Mouse (Mus musculus) 3134 (cell line): ENCODE data around the gene Osgep.
A peak's percentile ranks its signal among the peaks of the same experiment; 100 is the strongest.
"Not testable (repeated sequence)": the region's sequence is repeated elsewhere in the genome, so short reads cannot be mapped to it uniquely, and the experiment has no call there.

Experiments
- DNase-seq: peaks from one replicate; pipeline ENCODE4 v3.0.0-alpha.2; 2011; ENCODE audit warnings: low spot score; ENCODE audit not compliant: insufficient read length; ENCODE audit errors: extremely low read depth

The Osgep gene

DNA sequence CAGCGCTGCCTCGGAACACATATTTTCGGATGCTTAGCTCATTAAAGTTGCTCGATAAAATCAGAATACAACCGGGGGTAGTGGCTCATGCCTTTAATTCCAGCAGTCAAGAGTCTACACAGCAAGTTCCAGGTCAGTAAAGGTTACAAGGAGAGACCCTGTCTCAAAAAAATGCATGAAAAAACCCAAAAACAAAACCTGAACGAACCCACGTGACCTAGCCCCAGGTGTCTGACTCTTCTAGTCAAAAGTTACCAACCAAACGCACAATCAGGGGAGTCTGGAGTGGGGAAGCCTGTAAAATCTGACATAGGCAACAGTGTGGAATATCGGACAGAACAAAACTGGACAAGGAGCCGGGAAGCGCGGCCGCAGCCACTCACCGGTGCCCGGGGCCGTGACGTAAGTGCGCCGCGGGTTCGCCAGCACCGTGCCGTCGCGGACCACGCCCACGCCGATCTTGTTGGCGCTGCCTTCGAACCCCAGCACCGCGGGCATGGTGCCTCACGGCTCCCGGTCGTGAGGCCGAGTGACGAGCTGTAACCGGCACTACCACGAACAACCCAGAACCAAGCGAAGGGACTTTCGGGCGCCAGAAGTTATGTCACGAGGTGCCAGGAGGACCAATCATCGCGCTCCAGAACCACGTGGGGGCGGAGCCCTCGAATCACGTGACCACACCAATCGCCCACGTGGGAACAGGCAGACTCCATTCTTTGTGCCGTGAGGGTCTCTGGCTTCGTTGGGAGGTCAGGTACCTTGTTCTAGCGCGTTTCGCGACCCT, at the start of gene Osgep, which contains the start of gene Apex1:
Osgep (minus strand) TSS at position 613 of the 784 bp plus-strand sequence.
Apex1 (plus strand) TSS at position 688 of the 784 bp plus-strand sequence.
- peak; percentile 98 for DNase-seq

GRCm38 (mm10) chr14:50973700-50974099, 49.0 kb upstream of the Osgep start:
- no peak for DNase-seq

DNA sequence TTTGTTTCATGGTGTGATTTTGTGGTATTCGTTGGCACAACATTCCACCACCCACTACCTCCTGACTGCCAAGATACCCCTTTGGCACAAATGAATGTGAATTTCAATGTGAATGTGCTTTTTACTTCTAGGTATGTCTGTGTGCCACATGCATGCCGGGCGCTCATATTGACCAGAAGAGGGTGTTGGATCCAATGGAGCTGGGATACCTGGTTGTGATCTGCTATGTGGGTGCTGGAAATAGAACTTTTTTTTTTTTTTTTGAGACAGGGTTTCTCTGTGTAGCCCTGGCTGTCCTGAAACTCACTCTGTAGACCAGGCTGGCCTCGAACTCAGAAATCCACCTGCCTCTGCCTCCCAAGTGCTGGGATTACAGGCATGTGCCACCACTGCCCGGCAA, 48.4 kb upstream of the Osgep start:
- not testable (repeated sequence) for DNase-seq

GRCm38 (mm10) chr14:50970822-50971221, 46.1 kb upstream of the Osgep start:
- DNase-seq, result no peak

- DNase-seq, result no peak
Observed at GRCm38 (mm10) chr14:50969558-50970544, 45.2 kb upstream of the Osgep start.

DNA sequence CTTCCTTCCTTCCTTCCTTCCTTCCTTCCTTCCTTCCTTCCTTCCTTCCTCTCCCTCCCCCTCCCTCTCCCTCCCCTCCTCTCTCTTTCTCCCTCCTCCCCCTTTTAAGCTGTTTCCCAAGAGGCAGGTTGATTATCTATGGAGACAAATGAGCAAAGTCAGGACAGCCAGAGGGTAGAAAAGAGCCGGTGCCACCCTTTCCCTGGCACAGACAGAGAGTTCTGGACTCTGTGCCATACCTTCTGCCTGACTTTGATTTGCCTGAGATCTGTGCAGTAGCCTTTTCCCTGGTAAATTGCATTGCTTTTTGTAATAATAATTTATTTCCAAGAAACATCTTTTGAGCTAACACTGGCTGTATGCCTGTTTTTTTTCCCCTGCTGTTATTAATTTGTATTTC, 44.3 kb upstream of the Osgep start:
- no peak for DNase-seq

DNA sequence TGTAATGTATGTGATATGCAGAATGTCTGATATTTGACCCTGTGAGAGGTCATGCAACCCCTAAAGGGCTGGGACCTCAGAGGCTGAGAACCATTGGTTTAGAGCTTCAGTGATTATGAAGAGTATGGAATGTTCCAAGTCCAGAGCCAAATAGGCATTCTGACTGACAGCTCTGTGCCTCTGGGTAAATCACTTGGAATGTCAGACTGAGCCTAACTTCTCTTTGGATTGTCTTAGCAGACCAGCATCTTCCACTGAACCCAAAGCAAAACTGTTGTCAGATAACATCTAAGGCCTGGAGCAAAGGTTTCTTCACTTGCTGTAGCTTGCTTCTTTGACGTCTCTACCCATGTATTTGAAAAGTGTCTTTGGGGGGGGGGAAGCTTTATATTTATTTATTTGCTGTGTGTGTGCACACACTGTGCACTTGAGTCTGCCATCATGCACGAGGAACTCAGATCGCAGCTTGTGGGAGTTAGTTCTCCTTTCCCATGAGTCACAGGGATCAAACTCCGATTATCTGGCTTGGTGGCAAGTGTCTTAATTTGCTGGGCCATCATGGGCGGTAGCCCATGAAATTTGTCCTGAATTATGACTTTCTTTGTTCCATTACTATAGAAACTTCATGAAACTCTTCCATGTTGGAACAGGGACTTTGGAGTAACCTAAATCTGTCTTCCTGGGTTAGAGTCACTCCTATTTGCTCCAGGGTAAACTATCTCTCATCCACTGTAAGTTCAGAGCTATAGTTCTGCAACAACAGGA, 43.7 kb upstream of the Osgep start:
- DNase-seq, result no peak

DNA sequence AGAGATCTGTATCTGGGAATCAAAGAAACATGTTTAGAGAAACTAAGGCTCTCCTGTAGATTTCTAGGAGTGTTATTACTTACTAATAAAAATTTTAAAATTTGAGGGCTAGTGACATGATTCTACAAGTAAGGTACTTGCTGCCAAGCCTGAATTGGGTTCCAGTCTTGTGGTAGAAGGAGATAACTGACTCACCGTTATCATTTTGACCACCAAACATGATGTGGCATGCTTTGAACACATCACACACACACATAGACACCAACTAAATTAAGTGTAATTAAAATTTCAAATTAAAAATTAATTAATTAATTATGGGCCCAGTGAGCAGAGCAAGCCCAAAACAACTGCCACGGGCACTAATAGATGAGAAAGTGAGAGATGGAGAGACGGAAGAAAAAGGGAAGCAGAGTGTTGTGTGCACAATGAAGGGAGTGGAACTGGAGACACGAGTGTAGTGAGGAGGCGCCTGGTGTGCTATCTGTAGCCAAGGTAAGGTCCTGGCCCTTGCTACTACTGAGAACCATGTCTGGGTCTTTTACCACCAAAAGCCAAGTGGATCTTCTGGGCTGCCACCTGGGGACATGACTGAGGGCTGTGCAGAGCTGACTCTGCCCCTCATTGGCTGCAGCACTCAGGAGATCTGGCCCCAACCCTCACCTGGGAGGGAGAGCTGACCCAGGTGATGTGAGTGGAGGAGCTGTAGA, 33.7 kb upstream of the Osgep start:
- not testable (repeated sequence) for DNase-seq

GRCm38 (mm10) chr14:50957146-50957545, 32.5 kb upstream of the Osgep start:
- DNase-seq, result not testable (repeated sequence)

DNA sequence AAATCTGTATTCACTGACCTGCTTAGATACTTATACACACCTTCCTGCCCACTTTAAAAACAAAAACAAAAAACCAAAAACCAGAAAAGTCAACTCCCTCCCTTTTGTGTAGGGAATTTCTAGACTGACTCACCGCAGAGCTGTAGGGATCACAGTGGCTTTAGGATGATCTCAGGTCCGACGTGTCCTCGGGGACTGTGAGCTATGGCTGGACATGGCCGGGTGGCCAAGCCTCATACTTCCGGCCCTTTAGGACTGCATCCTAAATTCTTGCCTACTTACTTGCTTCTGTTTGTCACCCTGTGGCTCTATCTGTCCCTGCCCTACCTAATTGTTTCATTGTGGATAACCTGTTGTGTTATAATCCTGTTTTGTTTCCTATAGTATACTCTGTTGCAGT, 32.0 kb upstream of the Osgep start:
- not testable (repeated sequence) for DNase-seq

- not testable (repeated sequence) for DNase-seq
Observed at GRCm38 (mm10) chr14:50955942-50956508, 31.3 kb upstream of the Osgep start, which contains the start of gene Pnp2. Gene Pnp2 (plus strand): TSS chr14:50955992.

DNA sequence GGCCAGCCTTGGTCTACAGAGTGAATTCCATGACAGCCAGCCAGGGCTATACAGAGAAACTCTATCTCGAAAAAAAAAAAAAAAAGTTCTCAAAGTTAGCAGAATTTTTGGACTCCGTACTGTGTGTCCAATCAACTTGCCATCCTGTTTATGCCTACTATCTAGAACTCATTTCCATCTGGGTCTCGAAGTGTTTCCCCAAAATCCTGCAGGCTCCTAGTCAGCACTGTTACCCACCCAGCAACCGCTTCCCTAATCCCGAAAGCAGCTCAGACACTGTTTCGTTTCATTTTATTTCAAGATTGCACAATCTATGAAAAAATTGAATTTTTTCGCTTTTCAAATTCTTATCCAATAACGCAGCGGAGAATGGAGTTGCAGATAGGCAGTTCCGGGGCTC, 30.8 kb upstream of the Osgep start:
- DNase-seq, result no peak

GRCm38 (mm10) chr14:50945526-50945925, 20.8 kb upstream of the Osgep start:
- DNase-seq, result not testable (repeated sequence)

DNA sequence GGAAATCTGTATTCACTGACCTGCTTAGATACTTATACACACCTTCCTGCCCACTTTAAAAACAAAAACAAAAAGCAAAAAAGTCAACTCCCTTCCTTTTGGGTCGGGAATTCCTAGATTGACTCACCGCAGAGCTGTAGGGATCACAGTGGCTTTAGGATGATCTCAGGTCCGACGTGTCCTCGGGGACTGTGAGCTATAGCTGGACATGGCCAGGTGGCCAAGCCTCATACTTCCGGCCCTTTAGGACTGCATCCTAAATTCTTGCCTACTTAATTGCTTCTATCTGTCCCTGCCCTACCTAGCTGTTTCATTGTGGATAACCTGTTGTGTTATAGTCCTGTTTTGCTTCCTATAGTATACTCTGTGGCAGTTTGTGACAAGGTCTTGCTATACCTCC, 20.4 kb upstream of the Osgep start:
- DNase-seq, result not testable (repeated sequence)

GRCm38 (mm10) chr14:50944668-50945033, 20.0 kb upstream of the Osgep start:
- not testable (repeated sequence) for DNase-seq

DNA sequence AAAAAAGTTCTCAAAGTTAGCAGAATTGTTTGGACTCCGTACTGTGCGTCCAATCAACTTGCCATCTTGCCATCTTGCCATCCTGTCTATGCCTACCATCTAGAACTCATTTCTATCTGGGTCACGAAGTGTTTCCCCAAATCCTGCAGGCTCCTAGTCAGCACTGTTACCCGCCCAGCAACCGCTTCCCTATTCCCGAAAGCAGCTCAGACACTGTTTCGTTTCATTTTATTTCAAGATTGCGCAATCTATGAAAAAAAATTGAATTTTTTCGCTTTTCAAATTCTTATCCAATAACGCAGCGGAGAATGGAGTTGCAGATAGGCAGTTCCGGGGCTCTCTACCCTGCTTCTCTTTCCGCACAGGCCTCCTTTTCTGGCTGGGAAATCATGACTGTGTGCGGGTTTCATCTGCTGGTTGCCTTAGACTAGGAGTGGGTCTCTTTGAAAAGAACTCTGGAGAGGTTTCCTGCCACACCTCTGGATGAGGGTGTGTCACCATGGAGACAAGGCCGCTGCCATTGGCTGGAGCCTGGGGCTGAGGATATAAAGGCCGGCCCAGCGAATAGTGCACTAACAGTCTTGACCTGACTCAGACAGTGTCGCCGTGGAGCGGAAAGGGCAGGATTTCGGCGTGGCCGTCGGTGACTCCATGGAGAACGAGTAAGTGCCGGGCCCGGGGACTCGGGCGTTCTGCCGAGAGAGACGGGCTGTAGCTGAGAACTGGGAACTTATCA, 19.4 kb upstream of the Osgep start, which contains the start of gene Gm49342:
Gm49342 (plus strand) TSS at position 586 of the 736 bp plus-strand sequence.
- peak; percentile 89 for DNase-seq

- no peak for DNase-seq
Observed at GRCm38 (mm10) chr14:50938940-50939339, 14.2 kb upstream of the Osgep start.

DNA sequence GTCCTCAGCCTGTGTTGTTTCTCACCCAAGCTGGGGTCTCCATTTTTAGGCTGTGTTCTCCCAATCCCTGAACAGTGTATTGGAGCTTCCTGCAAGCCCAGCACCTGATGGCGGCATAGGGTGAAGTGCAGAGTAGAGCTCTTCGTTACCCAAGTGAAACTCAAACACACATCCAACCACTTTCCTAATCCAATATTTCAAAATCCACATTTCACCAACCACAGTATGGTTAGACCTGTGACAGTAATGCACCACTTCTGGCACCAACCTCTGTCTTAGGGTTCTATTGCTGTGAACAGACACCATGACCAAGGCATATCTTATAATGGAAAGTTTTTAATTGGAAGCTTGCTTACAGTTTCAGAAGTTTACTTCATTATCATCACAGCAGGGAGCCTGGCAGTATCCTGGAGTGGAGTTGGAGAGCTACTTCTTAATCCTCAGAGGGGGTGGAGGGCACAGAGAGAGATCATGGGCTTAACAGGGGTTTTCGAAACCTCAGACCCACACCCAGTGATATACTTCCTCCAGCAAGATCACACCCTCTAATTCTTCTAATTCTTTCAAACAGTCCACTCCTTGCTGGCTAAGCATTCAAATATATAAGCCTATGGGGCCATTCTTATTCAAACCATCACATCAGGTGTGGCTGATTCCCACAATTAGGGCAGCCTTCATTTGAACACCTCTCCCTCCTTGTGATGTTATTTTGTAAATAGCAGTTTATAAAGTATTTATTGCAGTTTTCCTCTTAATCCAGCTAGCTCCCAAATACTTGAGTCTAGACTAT, 13.6 kb upstream of the Osgep start:
- no peak for DNase-seq
